Mouse (Mus musculus) myocyte (in vitro differentiated cells): ENCODE data around the gene Slc35e3.
"Not testable (repeated sequence)": the region's sequence is repeated elsewhere in the genome, so short reads cannot be mapped to it uniquely, and the experiment has no call there.

Source experiments
- E2F4 ChIP-seq: IDR thresholded peaks from one replicate; pipeline ENCODE4 v1.6.1; 2011; ENCODE audit warnings: mild to moderate bottlenecking, control low read depth, moderate library complexity; ENCODE audit not compliant: insufficient read depth
- POLR2AphosphoS2 ChIP-seq: IDR thresholded peaks from one replicate; pipeline ENCODE4 v1.6.1; 2011; ENCODE audit warnings: low read depth, control low read depth; ENCODE audit not compliant: insufficient read length

GRCm38 (mm10) chr10:117735396-117735795 lies 10.8 kb downstream of the Slc35e3 start:
- not testable (repeated sequence) for TF ChIP-seq POLR2AphosphoS2, E2F4
